Mouse (Mus musculus) cerebellum, postnatal 4 days (tissue): ENCODE measurements around the gene Cadps2.
A peak's percentile ranks its signal among the peaks of the same experiment; 100 is the strongest.

Experiments used
- DNase-seq, 2 experiments: peaks; one replicate each; pipeline ENCODE4 v3.0.0; 2022; ENCODE audit warnings: low spot score in 2 of 2, mixed read lengths in 1 of 2

Gene Cadps2

GRCm38 (mm10) chr6:23839009-23839811 lies at the start of gene Cadps2:
Gene Cadps2 (minus strand): TSS chr6:23839421.
- DNase-seq = peak in 1 of 2 experiments; percentile 60

- peak in 1 of 2 experiments; percentile 20 for DNase-seq
Measured at GRCm38 (mm10) chr6:23886418-23886817, 47.2 kb upstream of the Cadps2 start.

- no peak for DNase-seq
Measured at GRCm38 (mm10) chr6:23876765-23877408, 37.7 kb upstream of the Cadps2 start.

GRCm38 (mm10) chr6:23876363-23876762 lies 37.1 kb upstream of the Cadps2 start:
- DNase-seq = no peak

GRCm38 (mm10) chr6:23873812-23874211 lies 34.6 kb upstream of the Cadps2 start:
- DNase-seq = peak in 1 of 2 experiments; percentile 60

- DNase-seq = no peak
Measured at GRCm38 (mm10) chr6:23873231-23873630, 34.0 kb upstream of the Cadps2 start.

GRCm38 (mm10) chr6:23869971-23870370 lies 30.8 kb upstream of the Cadps2 start:
- no peak for DNase-seq

- no peak for DNase-seq
Measured at GRCm38 (mm10) chr6:23866298-23866697, 27.1 kb upstream of the Cadps2 start.

GRCm38 (mm10) chr6:23853464-23853863 lies 14.2 kb upstream of the Cadps2 start:
- DNase-seq = no peak

GRCm38 (mm10) chr6:23840001-23840400 lies 780 bp upstream of the Cadps2 start:
- DNase-seq = no peak

- peak in 1 of 2 experiments; percentile 24 for DNase-seq
Measured at GRCm38 (mm10) chr6:23838401-23839008, 716 bp downstream of the Cadps2 start.

GRCm38 (mm10) chr6:23837631-23838030 lies 1.6 kb downstream of the Cadps2 start:
- no peak for DNase-seq

GRCm38 (mm10) chr6:23837127-23837526 lies 2.1 kb downstream of the Cadps2 start:
- no peak for DNase-seq

GRCm38 (mm10) chr6:23836694-23837093 lies 2.5 kb downstream of the Cadps2 start:
- DNase-seq = no peak

- no peak for DNase-seq
Measured at GRCm38 (mm10) chr6:23835552-23835951, 3.7 kb downstream of the Cadps2 start.

- no peak for DNase-seq
Measured at GRCm38 (mm10) chr6:23830741-23831140, 8.5 kb downstream of the Cadps2 start.

- no peak for DNase-seq
Measured at GRCm38 (mm10) chr6:23829338-23829737, 9.9 kb downstream of the Cadps2 start.

GRCm38 (mm10) chr6:23821819-23822218 lies 17.4 kb downstream of the Cadps2 start:
- DNase-seq = no peak

- DNase-seq = no peak
Measured at GRCm38 (mm10) chr6:23810087-23810486, 29.1 kb downstream of the Cadps2 start.

GRCm38 (mm10) chr6:23809344-23809743 lies 29.9 kb downstream of the Cadps2 start:
- DNase-seq = no peak

- DNase-seq = no peak
Measured at GRCm38 (mm10) chr6:23805333-23805732, 33.9 kb downstream of the Cadps2 start.

GRCm38 (mm10) chr6:23791822-23792221 lies 47.4 kb downstream of the Cadps2 start:
- DNase-seq = no peak

- DNase-seq = no peak
Measured at GRCm38 (mm10) chr6:23777641-23778040, 61.6 kb downstream of the Cadps2 start.
